Mouse (Mus musculus): Measurements from ENCODE around the gene Fchsd2. TPM values are rescaled to one million over a fixed set of nuclear protein-coding genes. Genes with fewer than 3 reads are reported as not detected.

The Fchsd2 gene
- 4.5 and 4.6 TPM in 2 replicates for polyA plus RNA-seq (2012; rRNA removed)

GRCm38 (mm10) chr7:101092618-101093017, at the start of gene Fchsd2:
TSS of gene Fchsd2 (plus strand) at chr7:101092863.
- no peak for DNase-seq (ENCODE audit: low read depth)

DNA sequence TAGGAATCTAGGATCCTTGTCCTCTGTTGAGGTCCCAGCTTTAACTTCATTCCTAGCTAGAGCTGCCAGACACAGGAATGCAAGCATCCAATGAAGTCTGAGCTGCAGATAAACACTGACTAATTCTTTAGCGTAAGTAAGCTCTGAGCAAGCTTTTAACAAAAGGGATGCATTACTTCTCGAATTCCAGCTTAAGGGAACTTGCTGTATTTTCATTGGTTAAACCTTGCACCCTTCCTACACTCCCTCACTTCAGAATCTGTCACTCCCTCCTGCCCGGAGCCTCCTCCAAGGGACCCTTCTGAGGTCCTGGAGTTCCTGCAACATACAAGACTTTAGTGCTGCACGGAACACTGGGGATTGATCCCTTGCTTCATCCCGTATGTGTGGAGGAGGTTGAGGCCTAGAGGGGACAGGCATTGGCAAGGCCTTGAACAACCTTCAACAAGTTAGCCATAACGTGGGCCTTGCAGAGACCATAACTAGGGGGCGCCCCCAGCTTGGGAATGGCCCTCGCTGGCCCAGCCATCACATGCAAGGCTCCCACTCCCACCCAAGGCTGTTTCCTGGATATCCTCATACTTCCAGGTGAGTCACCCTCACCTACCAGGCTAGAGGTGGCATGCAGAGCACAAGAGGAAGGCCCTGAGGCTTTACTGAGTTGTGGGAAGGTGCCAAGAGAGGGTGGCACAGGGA, 48.7 kb upstream of the Fchsd2 start:
- DNase-seq (ENCODE audit: low read depth), result no peak

DNA sequence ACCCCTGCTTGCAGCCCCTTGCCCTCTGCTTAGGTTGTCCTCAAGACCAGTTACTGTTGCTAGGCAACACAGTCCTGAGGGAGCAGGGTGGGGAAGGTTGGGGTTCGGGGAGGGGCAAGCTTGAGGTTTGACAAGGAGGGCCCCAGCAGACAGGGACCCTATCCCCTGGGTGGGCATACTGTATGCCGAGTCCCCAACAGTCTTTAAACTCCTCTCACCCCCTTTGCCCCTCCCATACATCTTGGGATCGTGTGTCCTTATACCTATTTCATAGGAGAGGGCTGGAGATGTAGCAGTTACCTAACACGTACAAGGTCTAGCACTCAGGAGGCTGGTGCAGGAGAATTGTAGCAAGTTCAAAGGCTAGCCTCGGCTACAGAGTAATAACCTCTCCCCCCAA, 44.4 kb upstream of the Fchsd2 start:
- no peak for DNase-seq (ENCODE audit: low read depth)

GRCm38 (mm10) chr7:101049326-101050087, 43.2 kb upstream of the Fchsd2 start:
- DNase-seq (ENCODE audit: low read depth), result no peak

DNA sequence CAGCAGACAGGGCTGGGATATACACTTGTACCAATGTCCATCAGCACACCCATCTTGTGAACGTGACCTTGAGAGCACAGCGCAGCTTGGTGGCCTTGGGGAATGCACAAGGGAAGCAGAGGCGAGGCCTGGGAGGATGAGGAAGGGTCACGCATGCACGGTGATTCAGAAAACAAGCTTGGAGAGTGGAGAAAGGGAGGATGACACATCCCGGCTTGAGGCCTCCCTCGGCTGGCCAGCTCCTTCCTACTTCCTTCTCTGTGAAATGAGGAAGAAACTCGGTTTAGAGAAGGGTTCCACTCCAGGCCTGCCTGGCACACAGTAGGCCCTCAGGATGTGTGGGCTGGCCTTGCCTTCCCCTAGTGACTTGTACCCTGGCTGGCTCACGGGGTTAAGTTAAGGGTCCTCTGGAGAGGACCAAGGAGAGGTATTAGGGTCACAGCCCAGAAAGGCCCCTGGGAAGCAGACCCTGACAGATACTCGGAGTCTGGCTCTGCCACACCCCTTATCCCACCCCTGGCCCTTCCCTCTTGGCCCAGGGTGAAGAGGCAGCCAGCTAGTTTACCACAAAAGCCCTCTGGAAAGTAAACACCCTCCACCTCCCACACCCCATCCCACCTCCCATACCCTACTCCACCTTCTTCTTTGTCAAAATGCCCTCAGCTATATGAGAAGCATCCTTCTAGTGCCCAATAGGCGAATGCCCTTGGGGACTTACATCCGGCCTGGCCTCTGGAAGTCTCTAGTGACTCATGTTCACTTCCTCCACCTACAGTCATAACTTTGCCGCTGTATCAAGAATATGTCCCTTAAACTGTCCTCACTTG, 41.7 kb upstream of the Fchsd2 start:
- no peak for DNase-seq (ENCODE audit: low read depth)

DNA sequence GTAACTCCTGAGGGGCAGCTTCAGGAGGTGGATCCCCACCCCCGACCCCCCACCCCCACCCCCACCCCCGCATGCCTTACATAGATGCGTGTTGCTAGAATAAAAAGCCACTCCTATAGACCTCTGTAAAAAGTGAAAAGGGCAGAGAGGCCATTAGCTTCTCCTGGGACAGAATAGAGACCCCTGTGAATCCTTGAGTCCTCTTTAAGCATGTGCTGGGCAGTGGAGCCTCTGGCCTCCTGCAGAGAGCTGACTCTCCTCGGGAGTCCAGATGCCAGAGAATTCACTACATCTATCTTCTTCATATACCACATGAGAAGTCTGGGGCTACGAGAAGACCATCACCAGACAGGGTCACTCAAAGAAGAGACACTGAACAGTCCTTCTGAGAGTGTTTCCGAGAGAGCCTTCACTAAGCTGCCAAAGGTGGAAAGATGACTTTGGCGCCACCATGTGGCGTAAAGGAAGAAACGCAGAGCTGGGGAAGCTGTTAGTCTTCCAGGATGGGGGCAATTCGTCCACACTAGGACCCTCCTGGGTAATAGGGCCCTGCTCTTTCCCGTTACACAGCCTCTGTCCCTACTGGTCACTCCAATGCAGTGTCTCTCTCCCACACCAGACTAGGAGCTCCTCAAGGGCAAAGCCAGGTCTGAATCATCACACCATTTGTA, 41.0 kb upstream of the Fchsd2 start:
- DNase-seq (ENCODE audit: low read depth), result no peak

DNA sequence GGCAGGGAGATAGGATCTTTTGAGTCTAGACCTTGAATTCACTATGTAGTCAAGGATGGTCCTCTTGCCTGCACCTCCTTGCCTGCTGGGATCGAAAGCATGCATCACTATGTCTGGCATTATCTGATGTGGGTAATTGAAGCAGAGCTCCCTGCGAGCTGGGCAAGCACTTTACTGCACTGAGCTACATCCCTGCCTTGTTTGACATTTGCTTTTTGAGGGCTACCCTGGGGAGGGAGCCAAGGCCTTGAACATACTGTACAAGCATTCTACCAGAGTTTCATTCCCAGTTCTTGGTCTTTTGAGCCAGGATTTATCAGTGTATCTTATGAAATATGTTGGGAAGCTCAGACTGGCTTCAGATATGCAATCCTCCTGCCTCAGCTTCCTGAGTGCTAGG, 39.5 kb upstream of the Fchsd2 start:
- DNase-seq (ENCODE audit: low read depth), result no peak

DNA sequence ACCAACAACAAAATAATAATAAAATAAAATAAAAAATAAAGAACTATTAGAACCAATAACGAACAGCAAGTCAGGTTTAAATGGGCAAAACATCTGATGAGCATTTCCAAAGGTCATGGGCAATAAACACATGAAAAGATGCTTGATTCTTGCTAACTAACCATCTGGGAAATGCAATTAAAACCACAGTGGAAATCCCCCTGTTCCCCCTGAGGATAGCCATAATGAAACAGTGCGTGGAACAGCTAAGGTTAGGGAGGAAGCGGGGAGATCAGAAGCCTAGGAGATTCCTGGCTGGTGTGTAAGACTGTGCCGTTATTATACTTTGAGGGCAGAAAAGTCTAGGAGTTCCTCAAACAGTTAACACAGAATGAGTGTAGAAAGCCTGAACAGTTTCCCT, 35.4 kb upstream of the Fchsd2 start:
- no peak for DNase-seq (ENCODE audit: low read depth)

GRCm38 (mm10) chr7:101059188-101059587, 33.5 kb upstream of the Fchsd2 start:
- DNase-seq (ENCODE audit: low read depth), result no peak

DNA sequence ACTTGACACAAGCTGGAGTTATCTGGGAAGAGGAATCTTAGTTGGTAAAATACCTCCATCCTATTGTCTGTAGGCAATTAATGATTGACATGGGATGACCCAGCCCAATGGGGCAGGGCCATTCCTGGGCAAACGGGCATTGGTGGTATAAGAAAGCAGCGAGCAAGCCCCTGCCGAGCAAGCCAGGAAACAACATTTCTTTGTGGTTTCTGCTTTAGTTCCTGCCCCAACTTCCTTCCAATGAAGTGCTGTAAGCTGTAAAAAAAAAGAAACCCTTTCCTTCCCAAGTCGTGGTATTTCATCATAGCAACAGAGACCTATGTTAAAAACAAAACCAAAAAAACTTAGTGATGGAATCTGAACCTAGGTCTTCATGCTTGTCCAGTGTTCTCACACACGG, 32.2 kb upstream of the Fchsd2 start:
- DNase-seq (ENCODE audit: low read depth), result no peak

GRCm38 (mm10) chr7:101061381-101061780, 31.3 kb upstream of the Fchsd2 start:
- no peak for DNase-seq (ENCODE audit: low read depth)

DNA sequence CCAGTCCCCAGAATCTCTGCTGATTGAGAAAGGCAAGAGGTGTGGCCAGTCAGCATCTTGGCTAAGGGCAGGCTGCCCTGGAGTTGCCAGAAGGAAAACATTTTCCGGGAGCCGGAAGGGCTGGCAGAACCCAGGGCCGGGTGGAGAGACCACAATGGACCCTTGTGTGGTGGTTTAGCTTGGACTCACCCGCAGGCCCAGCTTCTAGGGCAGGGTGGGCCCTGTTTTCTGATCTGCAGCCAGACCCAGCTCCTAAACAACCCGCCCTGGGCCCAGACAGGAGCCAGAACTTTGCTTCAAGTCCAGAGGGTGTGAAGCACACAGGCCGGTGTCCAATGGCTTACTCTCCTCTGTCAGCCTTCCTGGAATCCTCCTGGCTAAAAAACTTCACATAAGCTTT, 30.4 kb upstream of the Fchsd2 start:
- no peak for DNase-seq (ENCODE audit: low read depth)

DNA sequence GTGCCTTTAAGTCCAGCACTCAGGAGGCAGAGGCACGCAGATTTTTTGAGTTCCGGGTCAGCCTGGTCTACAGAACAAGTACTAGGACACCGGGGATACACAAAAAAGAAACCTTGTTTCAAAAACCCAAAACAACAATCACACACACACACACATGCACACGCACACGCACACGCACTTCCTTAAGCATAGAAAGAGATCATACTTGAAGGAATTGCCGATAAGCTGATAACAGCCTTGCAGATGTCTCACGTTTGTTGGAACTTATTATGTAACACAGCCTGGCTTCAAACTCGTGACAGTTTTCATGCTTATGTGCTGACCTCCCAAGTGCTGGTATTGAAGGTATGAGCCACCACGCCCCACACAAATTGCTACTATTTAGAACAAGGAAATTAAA, 29.1 kb upstream of the Fchsd2 start:
- no peak for DNase-seq (ENCODE audit: low read depth)

- DNase-seq (ENCODE audit: low read depth), result no peak
Observed at GRCm38 (mm10) chr7:101064697-101065688, 27.7 kb upstream of the Fchsd2 start.

DNA sequence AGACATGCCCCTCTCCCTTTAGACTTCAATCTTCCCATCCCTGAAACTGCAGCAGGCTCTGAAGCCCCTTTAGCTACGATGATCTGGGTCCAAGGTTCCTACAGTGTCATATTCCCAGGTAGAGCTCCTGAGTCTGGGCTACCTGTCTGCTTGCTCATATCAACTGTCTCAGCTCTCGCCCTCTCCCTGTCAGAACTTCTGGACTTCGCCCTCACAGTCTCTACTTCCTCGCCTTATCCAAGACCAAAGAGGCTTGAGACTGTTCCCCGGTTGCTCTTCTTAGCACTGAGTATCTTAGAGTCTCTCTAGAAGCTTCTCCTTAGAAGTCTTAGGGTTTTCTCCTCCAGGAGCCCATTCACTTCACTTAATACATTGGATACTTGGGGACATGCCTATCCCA, 26.7 kb upstream of the Fchsd2 start:
- no peak for DNase-seq (ENCODE audit: low read depth)

DNA sequence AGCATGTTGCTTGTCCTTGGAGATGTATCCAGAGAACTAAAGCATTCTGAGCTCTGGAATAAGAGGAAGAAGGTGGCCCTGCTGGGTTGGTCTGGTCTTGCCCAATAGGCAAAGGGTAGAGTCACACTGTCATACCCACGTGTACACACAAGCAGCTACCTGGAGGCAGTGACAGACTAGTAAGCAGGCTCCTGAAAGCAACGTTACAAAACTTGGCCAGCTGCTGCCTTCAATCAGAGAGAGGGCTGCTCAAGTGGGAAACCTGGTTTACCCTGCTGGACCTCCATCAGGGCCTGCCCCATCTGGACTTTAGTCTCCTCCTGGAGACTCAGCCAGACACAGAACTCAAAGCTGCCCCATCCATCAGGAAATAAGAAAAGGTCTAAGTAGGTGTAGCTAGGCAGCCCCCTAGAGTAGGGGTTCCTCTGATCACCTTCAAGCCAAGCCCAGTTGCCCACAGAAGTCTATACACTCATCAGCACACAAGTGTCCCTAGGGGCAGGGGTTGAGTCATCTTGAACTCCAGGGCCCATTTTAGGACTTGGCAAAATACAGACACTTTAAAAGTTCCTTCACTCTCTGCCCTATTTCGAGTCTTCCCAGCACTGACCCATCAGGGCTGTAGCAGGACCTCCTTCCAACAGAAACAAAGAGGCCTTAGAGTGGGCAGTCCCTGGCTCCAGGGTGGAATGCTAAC, 25.9 kb upstream of the Fchsd2 start:
- DNase-seq (ENCODE audit: low read depth), result no peak

DNA sequence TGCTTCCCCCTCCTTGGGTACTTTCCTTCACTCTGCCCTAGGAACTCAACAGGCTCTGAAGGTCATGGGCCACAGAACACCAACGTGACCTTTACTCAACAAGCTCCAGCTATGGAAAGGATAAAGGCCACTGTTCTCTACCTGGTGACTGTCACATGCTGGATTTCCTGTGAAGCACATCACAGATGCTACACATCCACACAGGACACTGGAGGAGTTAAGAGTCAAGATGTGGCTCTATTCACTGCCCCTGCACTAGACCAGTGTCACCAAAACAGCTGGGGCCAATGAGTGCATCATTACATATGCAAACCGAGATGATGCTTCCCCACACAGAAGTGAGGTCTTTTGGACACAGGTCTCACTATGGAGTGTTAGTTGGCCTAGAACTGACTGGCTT, 25.1 kb upstream of the Fchsd2 start:
- no peak for DNase-seq (ENCODE audit: low read depth)

- no peak for DNase-seq (ENCODE audit: low read depth)
Observed at GRCm38 (mm10) chr7:101069271-101069670, 23.4 kb upstream of the Fchsd2 start.

GRCm38 (mm10) chr7:101070406-101070805, 22.3 kb upstream of the Fchsd2 start:
- DNase-seq (ENCODE audit: low read depth), result no peak

DNA sequence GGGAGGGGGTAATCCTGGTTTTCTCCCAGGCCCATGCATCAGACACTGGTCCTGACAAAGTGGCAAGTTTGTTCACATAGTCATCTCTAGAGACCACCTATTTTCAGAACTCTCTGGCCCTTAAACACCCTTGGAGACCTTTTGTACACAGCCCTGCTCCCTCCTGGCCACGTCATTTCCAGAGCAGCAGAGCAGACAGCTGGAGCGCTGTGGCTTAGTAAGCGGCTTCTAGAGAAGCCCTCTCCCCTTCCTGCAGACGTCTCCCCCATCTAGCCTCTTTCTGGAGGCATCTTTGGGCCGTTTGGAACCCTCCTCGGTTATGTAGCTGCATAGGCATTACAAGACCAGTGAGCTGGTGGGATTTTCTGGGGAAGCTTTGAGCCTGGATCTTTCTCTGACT, 21.6 kb upstream of the Fchsd2 start:
- no peak for DNase-seq (ENCODE audit: low read depth)

Data from gonadal fat pad, adult 2 months (tissue).